Mouse (Mus musculus): ENCODE data around the gene Fstl1. TPM values are rescaled to one million over a fixed set of nuclear protein-coding genes. Genes with fewer than 3 reads are reported as not detected.

Gene Fstl1
- total RNA-seq, 2 experiments from 2014 or later, result 34.5 to 41.8 TPM

DNA sequence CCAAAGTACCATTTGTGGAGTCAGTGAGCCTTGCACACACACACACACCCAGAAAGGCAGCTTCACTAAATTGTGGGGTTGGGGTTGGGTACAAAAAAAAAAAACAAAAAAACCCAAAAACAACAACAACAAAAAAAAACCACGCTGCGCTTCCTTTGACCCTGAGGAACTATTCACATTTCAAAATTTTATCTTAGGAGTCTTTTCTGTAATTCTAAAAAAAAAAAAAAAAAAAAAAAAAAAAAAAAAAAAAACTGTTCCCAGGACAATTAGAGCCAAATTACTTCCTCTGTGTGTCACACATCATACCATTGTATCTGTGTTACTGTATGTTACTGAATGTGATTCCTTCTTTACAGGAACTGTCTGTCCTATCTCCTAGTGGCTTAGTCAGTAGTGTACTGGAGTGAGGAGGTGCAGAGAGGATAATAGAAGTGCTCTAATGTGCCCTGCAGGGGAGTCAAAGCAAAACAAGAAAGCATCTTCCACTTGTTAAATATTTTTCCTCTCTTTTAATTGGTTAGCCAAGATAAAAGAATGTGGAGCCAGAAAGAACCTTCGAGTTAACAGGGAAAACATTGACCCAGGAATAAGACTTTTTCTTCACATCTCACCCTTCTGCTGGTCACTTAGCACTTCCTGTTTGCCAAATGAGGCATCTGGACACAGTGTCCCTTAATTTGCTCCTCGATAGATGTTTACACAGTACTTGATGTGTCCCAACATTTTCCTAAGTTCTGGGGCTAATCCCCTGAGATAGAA lies 93.0 kb downstream of the Fstl1 start:
- DNase-seq (ENCODE audit: low spot score in 2 of 2), result no peak
- Histone ChIP-seq H3K27ac (peak overlapping the region; percentile 100), H3K4me3 (peak overlapping the region; percentile 77)
- peak; percentile 37; the same call in 1 of the 2 replicates for TF ChIP-seq CTCF (conservative IDR thresholded peaks at IDR 0.05)

DNA sequence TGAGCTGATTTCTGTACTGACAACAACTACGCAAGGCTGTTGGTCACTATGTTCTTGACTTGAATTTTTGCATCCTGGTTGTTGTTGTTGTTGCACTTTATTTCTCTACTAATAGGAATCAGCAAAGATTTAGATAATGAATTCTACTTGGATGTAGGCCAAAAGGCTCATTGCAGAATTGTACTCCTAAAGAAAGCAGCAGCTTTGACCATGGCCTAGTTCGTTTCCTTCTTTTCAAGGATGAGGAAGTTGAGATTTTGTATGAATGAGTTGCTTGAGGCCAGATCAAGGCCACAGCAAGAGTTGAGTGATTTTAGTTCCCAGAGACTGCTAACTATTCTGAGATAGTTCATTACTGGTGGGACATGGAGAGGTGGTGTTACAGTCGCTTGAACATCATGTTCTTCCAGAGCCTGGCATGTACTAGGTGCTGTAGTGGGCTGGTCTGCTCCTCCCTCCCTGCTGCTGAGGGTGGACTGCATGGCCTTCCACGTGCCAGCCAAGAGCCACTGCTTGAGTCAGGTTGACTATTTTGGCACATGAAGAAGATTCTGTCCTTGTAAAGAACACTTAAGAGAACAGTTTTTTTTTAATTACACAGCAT lies 94.5 kb downstream of the Fstl1 start:
- DNase-seq (ENCODE audit: low spot score in 2 of 2), result peak in 1 of 2 experiments; percentile 10
- TF ChIP-seq CTCF (conservative IDR thresholded peaks at IDR 0.05), result no peak
- Histone ChIP-seq H3K4me3 (peak overlapping the region; percentile 2; the same call in 1 of the 2 replicates), H3K27ac (peak overlapping the region; percentile 100)

DNA sequence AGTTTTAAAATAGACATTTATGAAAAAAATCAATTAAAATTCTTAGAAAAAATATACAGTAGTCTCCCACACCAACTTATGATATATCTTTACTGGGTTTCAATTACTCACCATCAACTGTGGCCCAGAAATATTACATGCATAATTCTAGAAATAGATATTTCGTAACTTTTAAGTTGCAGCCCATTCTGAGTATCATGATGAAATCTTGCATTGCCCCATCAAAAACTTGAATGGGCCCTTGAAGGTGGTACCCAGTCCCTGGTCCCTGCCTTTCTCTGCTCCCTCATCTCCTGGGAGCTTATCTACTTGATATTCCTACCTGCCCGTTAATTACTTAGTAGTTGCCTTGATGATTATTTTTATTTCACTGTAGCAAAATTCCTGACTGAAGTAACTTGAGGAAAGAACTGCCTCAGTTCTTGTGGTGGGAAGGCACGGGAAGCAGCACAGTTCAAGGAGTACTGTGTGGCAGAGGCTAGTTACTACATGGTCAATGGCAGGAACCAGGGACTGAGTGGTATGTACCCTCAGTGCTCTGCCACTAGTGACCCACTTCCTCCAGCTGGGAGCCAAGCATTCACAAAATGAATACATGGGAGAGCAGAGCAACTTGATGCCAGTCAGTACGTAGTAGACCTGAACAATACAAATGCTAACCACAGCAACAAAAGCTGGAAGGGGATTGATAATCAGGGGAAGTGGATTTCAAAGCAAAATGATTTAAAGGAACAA lies 98.0 kb downstream of the Fstl1 start:
- no peak for TF ChIP-seq CTCF (conservative IDR thresholded peaks at IDR 0.05)
- H3K27ac ChIP-seq, result 0 out of 2 replicates have a peak overlapping the region, but pooled peaks have one; percentile 3

DNA sequence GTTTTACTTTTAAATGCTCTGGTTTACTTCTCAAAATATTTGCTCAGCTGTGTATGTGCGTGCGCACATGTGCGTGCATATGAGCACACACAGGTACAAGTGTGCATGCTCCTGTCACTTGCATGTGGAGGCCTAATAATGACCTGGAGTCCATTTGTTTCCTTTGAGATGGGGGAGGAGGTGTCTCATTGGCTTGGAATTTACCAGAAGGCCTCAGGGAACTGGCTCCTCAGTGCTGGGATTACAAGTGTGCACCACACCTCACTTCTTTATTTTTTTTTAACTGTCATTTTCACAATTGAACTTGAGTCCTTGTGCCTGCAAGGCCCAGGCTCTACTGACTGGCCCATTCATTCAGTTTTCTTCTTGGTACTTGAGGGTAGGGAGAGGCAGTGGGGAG lies 100.7 kb downstream of the Fstl1 start:
- no peak for TF ChIP-seq CTCF (conservative IDR thresholded peaks at IDR 0.05)
- Histone ChIP-seq H3K4me3 (no peak overlapping the region), H3K27ac (no peak overlapping the region)
- DNase-seq (ENCODE audit: low spot score in 2 of 2), result no peak

More for the DNA sequence above, 98.0 kb downstream of the Fstl1 start:
- DNase-seq (ENCODE audit: low spot score in 2 of 2), result no peak
- H3K4me3 ChIP-seq, result no peak overlapping the region

DNA sequence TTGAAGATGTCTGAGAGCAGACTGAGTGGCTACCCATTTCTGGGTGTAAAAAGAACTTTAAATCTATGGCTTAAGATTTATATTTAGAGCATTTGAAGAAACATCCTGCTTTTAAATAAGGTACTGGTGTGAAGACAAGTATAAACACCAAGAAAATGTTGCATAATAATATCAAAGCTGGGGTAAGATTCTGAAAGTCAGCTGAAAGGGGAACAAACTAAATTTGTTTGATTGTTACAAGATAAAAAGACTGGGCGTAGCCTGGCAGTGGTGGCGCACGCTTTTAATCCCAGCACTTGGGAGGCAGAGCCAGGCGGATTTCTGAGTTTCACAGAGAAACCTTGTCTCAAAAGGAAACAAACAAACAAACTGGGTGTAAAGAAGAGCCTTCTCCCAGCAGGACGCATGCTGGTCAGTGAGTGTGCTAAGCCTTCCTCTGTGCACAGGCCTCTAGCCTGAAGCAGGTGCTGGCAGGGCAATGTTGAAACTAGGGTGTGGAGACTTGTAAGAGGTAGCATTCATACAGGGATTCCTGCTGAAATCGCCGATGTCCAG lies 102.4 kb downstream of the Fstl1 start:
- no peak for DNase-seq (ENCODE audit: low spot score in 2 of 2)
- H3K4me3 ChIP-seq, result no peak overlapping the region
- no peak overlapping the region for H3K27ac ChIP-seq
- TF ChIP-seq CTCF (conservative IDR thresholded peaks at IDR 0.05), result no peak

DNA sequence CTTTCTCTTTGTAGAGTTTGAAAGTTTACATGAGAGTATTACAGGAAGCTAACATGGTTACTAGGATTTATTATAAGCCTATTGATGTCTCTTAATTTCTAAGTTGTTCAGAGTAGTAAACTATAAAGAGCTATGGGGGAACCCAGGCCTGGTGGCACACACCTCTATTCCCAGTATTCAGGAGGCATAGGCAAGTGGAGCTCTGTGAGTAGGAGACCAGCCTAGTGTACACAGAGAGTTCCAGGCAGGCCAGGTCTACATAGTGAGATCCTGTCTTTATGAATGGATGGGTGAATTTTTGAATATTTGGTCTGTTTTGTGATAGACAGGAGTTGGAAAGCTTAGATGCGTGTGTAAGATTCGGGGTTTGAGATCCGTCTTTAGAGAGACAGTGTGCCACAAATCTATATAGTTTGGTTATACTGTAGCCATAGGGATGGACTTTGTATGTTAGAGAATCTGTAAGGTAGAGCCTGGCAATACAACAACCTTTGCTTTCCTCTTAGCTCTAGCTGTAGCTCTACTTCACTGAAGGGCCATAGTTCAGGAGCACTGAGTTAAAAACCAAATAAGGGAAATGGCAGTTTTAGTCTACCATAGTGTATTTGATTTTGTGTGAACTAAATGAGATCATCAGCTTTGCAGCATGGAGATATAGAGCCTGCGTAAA lies 103.2 kb downstream of the Fstl1 start:
- no peak for TF ChIP-seq CTCF (conservative IDR thresholded peaks at IDR 0.05)
- DNase-seq (ENCODE audit: low spot score in 2 of 2), result no peak

DNA sequence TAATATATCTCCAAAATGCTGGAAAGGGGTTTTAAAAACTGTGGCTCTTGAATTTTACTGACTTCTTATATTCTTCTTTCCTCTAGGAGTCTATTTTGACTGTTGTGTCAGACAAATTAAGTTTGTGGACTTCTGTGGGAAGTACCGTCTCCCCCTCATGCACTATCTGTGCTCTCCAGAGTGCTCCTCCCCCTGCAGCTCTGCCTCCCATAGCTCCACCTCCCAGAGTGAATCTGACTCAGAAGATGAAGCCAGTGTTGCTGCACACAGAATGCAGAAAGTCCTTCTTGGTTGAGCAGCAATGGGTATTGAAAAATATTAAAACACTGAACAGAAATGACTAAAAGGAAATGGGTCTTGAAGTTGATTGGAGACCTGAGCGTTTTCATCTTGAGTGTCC lies 104.5 kb downstream of the Fstl1 start:
- Histone ChIP-seq H3K4me3 (no peak overlapping the region), H3K27ac (no peak overlapping the region)
- no peak for TF ChIP-seq CTCF (conservative IDR thresholded peaks at IDR 0.05)
- no peak for DNase-seq (ENCODE audit: low spot score in 2 of 2)

More for the DNA sequence above, 103.2 kb downstream of the Fstl1 start:
- no peak overlapping the region for H3K27ac ChIP-seq
- H3K4me3 ChIP-seq, result no peak overlapping the region

Other genes with a start within 250 kb of the Fstl1 start
- gene Gtf2e1, start 237.1 kb upstream of the Fstl1 start, total RNA-seq (2021), result 10 to 100 TPM; 17.3 to 18.2 TPM
- 10 to 100 TPM; 10.2 to 11.2 TPM for gene Rabl3, start 237.0 kb upstream of the Fstl1 start, total RNA-seq (2021)
- gene Hgd, start 196.7 kb upstream of the Fstl1 start, total RNA-seq (2021), result not detected
- 10 to 100 TPM; 83.1 to 94.7 TPM for gene Ndufb4, start 122.4 kb upstream of the Fstl1 start, total RNA-seq (2021)
- gene Gm36028, start 84.3 kb downstream of the Fstl1 start, total RNA-seq (2021), result not detected
- gene Lrrc58, start 91.5 kb downstream of the Fstl1 start, total RNA-seq (2021), result 100 to 1,000 TPM in 1 of 2 experiments, 10 to 100 TPM in 1; 97.2 to 102 TPM
- gene Gpr156, start 139.6 kb downstream of the Fstl1 start, total RNA-seq (2021), result under 1 TPM; 0.74 to 0.81 TPM